Mouse (Mus musculus) embryonic facial prominence, embryonic 11.5 days (tissue): Measurements from ENCODE around the gene Dph5. TPM values are rescaled to one million over a fixed set of nuclear protein-coding genes. Genes with fewer than 3 reads are reported as not detected.
A peak's percentile ranks its signal among the peaks of the same experiment; 100 is the strongest.

ENCODE experiments used
- ATAC-seq: fragments of 200-750 bp; cut with Nextera tagmentation; replicated peaks from 2 replicates; pipeline ENCODE4 v1.8.0; 2017; ENCODE audit warnings: low read depth; ENCODE audit not compliant: insufficient number of reproducible peaks, low FRiP score, low TSS enrichment
- DNase-seq: peaks from one replicate; pipeline ENCODE4 v3.0.0-alpha.2; 2015; ENCODE audit warnings: low spot score
- H3K27ac ChIP-seq: fragments of 300-500 bp; sonication (generic); replicated peaks from 2 replicates; pipeline ENCODE4 v1.5.1; 2014; ENCODE audit warnings: mild to moderate bottlenecking, low read depth, low read length, control low read depth
- H3K27me3 ChIP-seq: fragments of 300-500 bp; sonication (generic); 2 replicates; pipeline ENCODE4 v1.6.1; 2014; ENCODE audit warnings: mild to moderate bottlenecking, low read length, moderate library complexity, mixed read lengths; ENCODE audit not compliant: control insufficient read depth, insufficient read depth
- H3K36me3 ChIP-seq: fragments of 300-500 bp; sonication (generic); replicated peaks from 2 replicates; pipeline ENCODE4 v1.6.1; 2014; ENCODE audit warnings: low read depth, mild to moderate bottlenecking, low read length, moderate library complexity, mixed read lengths; ENCODE audit not compliant: control insufficient read depth, insufficient read depth
- H3K4me1 ChIP-seq: fragments of 300-500 bp; sonication (generic); 2 replicates; pipeline ENCODE4 v1.6.1; 2014; ENCODE audit warnings: low read length, mixed read lengths; ENCODE audit not compliant: control insufficient read depth, insufficient read depth
- H3K4me2 ChIP-seq: fragments of 300-500 bp; sonication (generic); 2 replicates; pipeline ENCODE4 v1.6.1; 2014; ENCODE audit warnings: low read depth, mild to moderate bottlenecking, control low read depth, low read length, moderate library complexity
- H3K4me3 ChIP-seq: fragments of 300-500 bp; sonication (generic); 2 replicates; pipeline ENCODE4 v1.5.1; 2014; ENCODE audit warnings: low read depth, low read length, control low read depth
- H3K9ac ChIP-seq: fragments of 300-500 bp; sonication (generic); replicated peaks from 2 replicates; pipeline ENCODE4 v1.6.1; 2014; ENCODE audit warnings: mild to moderate bottlenecking, control low read depth, low read length
- H3K9me3 ChIP-seq: fragments of 300-500 bp; sonication (generic); replicated peaks from 2 replicates; pipeline ENCODE4 v1.6.1; 2016; ENCODE audit warnings: mild to moderate bottlenecking, low read length, inconsistent platforms, mixed read lengths; ENCODE audit not compliant: control insufficient read depth
- WGBS: fragments of 180-500 bp; shearing (Covaris S2); extraction: QIAGEN DNeasy Blood & Tissue Kit; methylation state at CpG from one replicate; pipeline ENCODE4 v1.1.7; 2014; 5-methylcytosine and 5-hydroxymethylcytosine counted together
- polyA plus RNA-seq: library from polyadenylated mRNA; unstranded; fragments of >200 nt; fragmentation: Nextera tagmentation; extraction: Ambion mirVana; gene quantifications from 2 replicates; pipeline ENCODE4 v1.2.1, GENCODE M21; 2014

Dph5 gene
- polyA plus RNA-seq, 1 experiment from 2014 or later, result 26.6 TPM

DNA sequence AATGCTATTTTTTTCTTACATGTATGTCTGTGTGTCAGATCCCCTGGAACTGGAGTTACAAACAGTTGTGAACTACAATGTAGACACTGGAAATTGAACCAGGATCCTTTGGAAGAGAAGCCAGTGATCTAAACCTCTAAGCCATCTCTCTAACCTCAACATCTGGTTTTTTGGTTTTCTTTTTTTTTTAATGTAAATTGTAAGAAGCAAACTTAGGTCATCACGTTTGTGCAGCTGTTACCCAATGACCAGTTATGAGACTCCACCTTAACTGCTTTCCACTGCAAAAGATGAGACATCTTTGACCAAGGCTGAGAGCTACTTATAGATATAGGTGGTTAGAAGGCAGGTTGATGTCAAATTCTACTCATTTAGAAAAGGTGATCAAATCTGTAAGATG, 19.7 kb upstream of the Dph5 start:
- WGBS, result 65% methylated on average over 1 of the region's 1 CpGs
- H3K9ac ChIP-seq, result no peak overlapping the region
- no peaks in the 10 kb centered on the region for H3K9me3 ChIP-seq
- no peaks in the 10 kb centered on the region for H3K27me3 ChIP-seq
- H3K4me1 ChIP-seq, result no peaks in the 10 kb centered on the region
- H3K36me3 ChIP-seq, result no peaks in the 10 kb centered on the region
- no peak overlapping the region for H3K4me3 ChIP-seq
- DNase-seq (no peak), ATAC-seq (no peak)
- no peak overlapping the region for H3K4me2 ChIP-seq
- H3K27ac ChIP-seq, result no peak overlapping the region

DNA sequence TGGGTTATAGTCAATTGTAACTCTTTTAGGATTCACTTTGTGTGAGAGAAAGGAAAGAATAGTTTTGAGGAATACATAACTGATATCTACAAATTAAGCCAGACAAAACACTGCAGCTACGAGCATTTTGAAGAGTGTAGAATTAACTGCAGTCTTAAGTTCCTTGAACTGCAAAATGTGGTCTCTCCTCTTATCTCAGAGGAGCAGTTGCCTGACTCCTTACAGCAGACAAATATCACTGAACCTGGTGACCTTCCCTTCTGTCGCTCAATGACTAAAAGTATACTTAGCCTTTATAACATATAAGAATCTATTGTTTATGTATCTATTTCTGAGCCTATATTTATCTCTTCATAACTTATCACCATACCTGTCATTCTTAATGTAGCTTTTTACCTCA, 18.3 kb upstream of the Dph5 start:
- Histone ChIP-seq H3K9me3 (no peaks in the 10 kb centered on the region), H3K4me1 (no peaks in the 10 kb centered on the region), H3K4me3 (no peak overlapping the region), H3K36me3 (no peaks in the 10 kb centered on the region), H3K27me3 (no peaks in the 10 kb centered on the region), H3K4me2 (no peak overlapping the region), H3K27ac (no peak overlapping the region), H3K9ac (no peak overlapping the region)
- WGBS, result 81% methylated on average over 2 of the region's 2 CpGs
- DNase-seq, result no peak
- no peak for ATAC-seq

DNA sequence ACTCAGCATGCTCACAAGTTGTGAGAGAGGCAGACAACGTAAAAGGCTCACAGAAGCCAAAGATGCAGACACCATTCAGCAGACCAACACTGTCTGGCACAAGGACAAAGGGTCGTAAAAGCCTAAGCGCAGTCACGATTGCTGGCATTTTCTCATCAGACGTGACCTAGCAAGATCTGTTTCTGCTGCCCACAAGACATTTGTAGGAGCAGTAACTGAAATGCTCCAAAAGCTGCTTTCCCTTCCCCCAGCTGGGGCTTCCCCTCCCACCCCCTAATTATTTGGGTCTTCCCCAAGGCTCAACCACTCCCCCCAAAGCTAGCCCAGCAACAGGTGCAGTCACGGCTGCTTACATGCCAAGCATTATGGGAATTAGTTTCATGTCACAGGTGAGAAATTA, 12.1 kb upstream of the Dph5 start:
- Histone ChIP-seq H3K4me2 (no peak overlapping the region), H3K4me1 (no peaks in the 10 kb centered on the region), H3K27me3 (no peaks in the 10 kb centered on the region), H3K36me3 (no peaks in the 10 kb centered on the region), H3K9me3 (no peaks in the 10 kb centered on the region), H3K9ac (no peak overlapping the region), H3K27ac (no peak overlapping the region), H3K4me3 (no peak overlapping the region)
- WGBS, result 68% methylated on average over 6 of the region's 6 CpGs
- ATAC-seq (no peak), DNase-seq (no peak)

DNA sequence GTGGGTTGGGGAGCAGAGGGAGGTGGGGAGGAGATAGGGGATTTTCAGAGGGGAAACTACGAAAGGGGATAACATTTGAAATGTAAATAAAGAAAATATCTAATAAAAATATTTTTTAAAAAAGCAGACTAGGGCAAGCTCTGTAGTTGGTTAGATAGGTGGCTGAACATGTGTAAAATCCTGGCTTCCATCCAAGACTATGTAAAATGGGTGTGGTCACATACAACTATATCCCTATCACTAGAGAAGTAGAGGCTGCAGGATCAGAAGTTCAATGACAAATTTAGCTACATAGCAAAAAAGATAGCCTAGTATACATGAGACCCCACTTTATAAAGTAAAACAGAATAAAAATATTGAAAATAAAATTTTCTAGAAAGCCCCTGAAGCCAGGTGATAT, 10.5 kb upstream of the Dph5 start:
- DNase-seq (no peak), ATAC-seq (no peak)
- Histone ChIP-seq H3K9me3 (no peaks in the 10 kb centered on the region), H3K4me1 (no peaks in the 10 kb centered on the region), H3K27me3 (no peaks in the 10 kb centered on the region), H3K27ac (no peak overlapping the region), H3K36me3 (no peaks in the 10 kb centered on the region; the same call in 1 of the 2 replicates), H3K4me3 (no peak overlapping the region), H3K4me2 (no peak overlapping the region), H3K9ac (no peak overlapping the region)
- 79% methylated on average over 1 of the region's 1 CpGs for WGBS

DNA sequence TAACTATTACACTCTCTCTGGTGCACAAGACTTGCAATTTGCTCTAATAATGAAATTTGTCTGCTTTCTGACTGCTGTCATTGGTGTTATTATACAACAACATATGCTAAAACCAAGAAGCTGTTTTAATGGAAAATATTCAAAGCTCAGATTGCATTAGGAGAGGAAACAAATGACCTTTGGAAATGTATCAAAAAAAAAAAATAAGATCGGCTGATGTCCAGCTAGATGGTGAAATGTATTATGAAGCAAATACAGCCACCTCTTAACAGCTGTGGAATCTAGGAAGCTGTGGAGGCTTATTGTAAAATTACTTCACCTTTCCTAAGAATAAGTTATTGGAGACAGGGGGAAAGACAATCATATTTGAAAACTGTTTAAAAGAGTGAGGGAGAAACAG, 3.6 kb upstream of the Dph5 start:
- no peaks in the 10 kb centered on the region; the same call in 1 of the 2 replicates for H3K36me3 ChIP-seq
- no peak overlapping the region for H3K4me3 ChIP-seq
- no peak overlapping the region for H3K9ac ChIP-seq
- H3K9me3 ChIP-seq, result no peaks in the 10 kb centered on the region
- ATAC-seq (no peak), DNase-seq (no peak)
- no peaks in the 10 kb centered on the region for H3K4me1 ChIP-seq
- H3K27me3 ChIP-seq, result no peaks in the 10 kb centered on the region
- no peak overlapping the region for H3K4me2 ChIP-seq
- no peak overlapping the region for H3K27ac ChIP-seq
- 81% methylated on average over 1 of the region's 1 CpGs for WGBS

DNA sequence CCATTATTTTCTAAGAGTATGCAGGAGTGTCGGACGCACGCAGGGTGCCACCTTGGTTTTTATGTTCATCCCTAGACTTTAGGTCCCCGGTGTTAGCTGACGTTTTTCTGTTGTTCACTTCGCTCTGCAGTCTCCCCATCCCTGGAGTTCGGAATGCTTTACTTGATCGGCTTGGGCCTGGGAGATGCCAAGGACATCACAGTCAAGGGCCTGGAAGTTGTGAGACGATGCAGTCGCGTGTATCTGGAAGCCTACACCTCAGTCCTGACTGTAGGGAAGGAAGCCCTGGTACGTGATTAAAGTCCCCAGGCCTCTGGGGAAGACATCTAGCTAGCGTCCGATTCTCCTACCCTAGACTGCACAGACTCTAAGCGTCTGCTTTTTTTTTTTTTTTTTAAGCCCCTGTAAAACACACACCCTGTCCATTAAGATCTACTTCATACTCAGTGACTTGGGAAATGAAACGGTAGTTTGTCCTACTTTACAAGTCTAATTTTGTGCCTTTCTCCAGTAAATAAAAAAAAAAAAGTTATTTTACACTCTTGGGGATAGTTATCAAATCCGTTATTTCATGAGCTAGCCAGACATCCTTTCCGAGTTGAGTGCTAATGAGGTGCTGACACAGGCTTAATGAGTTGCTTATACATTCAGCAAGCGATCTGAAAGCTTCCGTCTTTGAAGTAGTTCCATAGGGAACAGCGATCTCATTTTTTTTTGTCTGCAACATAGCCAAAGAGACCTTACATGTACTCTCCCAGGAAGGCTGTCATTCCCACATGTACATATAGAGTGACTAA, 871 bp downstream of the Dph5 start:
- WGBS, result 4% methylated on average over 21 of the region's 21 CpGs
- peak; percentile 35 for ATAC-seq
- Histone ChIP-seq H3K9me3 (no peaks in the 10 kb centered on the region), H3K4me1 (no peaks in the 10 kb centered on the region), H3K9ac (peak overlapping the region; percentile 68), H3K36me3 (no peaks in the 10 kb centered on the region; the same call in 1 of the 2 replicates), H3K27me3 (no peaks in the 10 kb centered on the region), H3K27ac (0 out of 2 replicates have a peak overlapping the region, but pooled peaks have one; percentile 13), H3K4me2 (peak overlapping the region; percentile 66), H3K4me3 (peak overlapping the region; percentile 71)
- DNase-seq, result no peak

DNA sequence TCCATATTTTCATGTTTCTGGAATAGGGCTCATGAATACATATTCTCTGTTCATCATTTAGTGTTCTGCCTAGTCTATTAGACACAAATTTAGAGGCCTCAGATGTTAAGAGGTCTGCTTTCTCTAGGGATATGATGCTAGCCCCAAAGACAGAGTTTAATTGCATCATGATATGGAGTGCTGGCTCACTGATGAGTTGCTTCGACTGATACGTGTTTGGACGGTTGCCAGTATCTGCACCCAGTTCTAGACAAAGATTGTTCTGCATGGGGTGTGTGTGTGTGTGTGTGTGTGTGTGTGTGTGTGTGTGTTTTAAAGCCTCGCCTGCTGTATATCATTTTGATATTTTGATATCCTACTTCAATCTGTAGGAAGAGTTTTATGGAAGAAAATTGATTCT, 4.7 kb downstream of the Dph5 start:
- no peaks in the 10 kb centered on the region for H3K27me3 ChIP-seq
- H3K36me3 ChIP-seq, result no peaks in the 10 kb centered on the region; the same call in 1 of the 2 replicates
- no peak overlapping the region for H3K27ac ChIP-seq
- DNase-seq, result no peak
- no peak overlapping the region for H3K4me3 ChIP-seq
- no peaks in the 10 kb centered on the region for H3K4me1 ChIP-seq
- ATAC-seq, result no peak
- H3K4me2 ChIP-seq, result no peak overlapping the region
- 91% methylated on average over 4 of the region's 4 CpGs for WGBS
- no peaks in the 10 kb centered on the region for H3K9me3 ChIP-seq
- no peak overlapping the region for H3K9ac ChIP-seq

DNA sequence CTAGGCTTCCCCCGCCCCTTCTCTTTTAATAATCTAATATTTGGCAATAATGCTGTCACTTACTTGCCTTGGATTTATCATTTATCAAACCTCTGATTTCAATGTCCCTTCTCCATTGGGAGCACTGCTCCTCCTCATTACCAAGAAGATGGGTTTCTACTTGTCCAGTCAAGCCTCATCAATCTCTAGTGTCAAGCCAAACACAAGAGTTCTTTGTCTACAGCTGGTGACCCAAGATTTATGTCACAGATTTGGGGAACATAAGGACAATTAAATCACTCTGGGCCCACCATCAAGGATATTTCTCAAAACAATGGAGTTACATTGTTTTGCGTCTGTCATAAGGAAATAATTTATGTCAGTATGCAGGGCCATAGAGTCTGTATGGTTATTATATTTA, 5.5 kb downstream of the Dph5 start:
- Histone ChIP-seq H3K4me1 (no peaks in the 10 kb centered on the region), H3K9ac (no peak overlapping the region), H3K9me3 (no peaks in the 10 kb centered on the region), H3K4me3 (no peak overlapping the region), H3K27me3 (no peaks in the 10 kb centered on the region), H3K36me3 (no peaks in the 10 kb centered on the region; the same call in 1 of the 2 replicates), H3K4me2 (no peak overlapping the region), H3K27ac (no peak overlapping the region)
- no peak for ATAC-seq
- DNase-seq, result no peak
- WGBS, result 89% methylated on average over 2 of the region's 2 CpGs
